Mouse (Mus musculus): ENCODE measurements around the gene Rsrc2. TPM values are rescaled to one million over a fixed set of nuclear protein-coding genes. Genes with fewer than 3 reads are reported as not detected.

Gene Rsrc2
- polyA plus RNA-seq, 1 experiment from 2014 or later, result 106 TPM

DNA sequence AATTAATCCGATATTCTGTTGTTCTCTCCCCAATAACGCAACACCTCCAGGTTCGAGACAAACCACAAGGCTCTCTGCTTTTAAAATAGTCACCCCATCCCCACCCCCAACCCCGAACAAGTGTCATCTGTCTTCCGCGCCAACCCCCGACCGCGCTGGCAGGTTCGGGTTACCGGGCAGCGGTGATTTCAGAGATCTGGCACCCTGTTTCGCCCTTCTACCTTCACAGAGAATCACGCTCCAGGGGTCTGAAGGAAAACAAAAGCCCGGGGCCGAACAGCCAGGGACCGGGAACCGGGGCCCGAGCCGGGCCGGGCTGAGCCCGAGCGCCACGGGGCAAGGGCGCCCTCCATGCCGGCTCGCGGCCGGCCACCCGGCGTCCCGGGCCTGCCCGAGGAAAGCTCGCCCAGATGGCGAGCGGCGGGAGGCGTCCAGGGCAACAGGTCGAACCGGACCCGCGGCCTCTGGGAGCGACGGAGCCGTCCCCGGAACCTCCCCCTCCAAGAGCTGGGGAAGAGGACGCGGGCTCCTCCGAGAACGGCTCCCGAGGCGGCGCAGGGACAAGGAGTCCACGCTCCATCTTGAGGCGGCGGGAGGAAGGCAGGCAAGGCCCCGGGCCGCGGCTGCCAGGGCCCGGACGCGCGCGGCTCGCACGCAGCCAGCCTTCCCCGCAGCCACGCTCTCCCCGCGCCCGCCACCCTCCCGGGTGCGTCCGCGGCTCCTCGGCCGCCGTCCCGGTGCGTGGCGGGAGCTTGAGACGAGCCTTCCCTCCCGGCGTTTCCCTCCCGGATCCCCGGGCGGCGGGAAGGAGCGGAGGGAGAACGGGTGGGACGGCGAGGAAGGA is 65.6 kb downstream of the Rsrc2 start:
- Histone ChIP-seq H3K27me3 (replicated peaks; ENCODE audit: control insufficient read depth, insufficient read depth, low read length) (no peaks in the 10 kb centered on the region), H3K9ac (ENCODE audit: low read depth, low read length) (peak overlapping the region; percentile 98), H3K27ac (replicated peaks; ENCODE audit: low read depth, low read length) (peak overlapping the region; percentile 93), H3K4me2 (ENCODE audit: low read depth, low read length) (peak overlapping the region; percentile 87), H3K9me3 (ENCODE audit: control insufficient read depth, low read length) (no peaks in the 10 kb centered on the region), H3K4me3 (ENCODE audit: low read depth, low read length) (peak overlapping the region; percentile 95), H3K4me1 (ENCODE audit: control insufficient read depth, insufficient read depth, low read length) (peaks cover 23% of the 10 kb centered on the region), H3K36me3 (ENCODE audit: control insufficient read depth, insufficient read depth, low read length) (no peaks in the 10 kb centered on the region)
- ATAC-seq (ENCODE audit: low read depth), result peak; percentile 70
- WGBS, result 3% methylated on average over 26 of the region's 92 CpGs
- peak; percentile 60 for DNase-seq (ENCODE audit: low spot score)

- H3K9me3 ChIP-seq (ENCODE audit: control insufficient read depth, low read length), result no peaks in the 10 kb centered on the region
- peak overlapping the region; percentile 87 for H3K4me2 ChIP-seq (ENCODE audit: low read depth, low read length)
- peak overlapping the region; percentile 98 for H3K9ac ChIP-seq (ENCODE audit: low read depth, low read length)
- DNase-seq (ENCODE audit: low spot score) (peak; percentile 72), ATAC-seq (ENCODE audit: low read depth) (peak; percentile 39; the same call in 1 of the 2 replicates)
- H3K4me3 ChIP-seq (ENCODE audit: low read depth, low read length), result peak overlapping the region; percentile 95
- H3K36me3 ChIP-seq (ENCODE audit: control insufficient read depth, insufficient read depth, low read length), result no peaks in the 10 kb centered on the region
- H3K4me1 ChIP-seq (ENCODE audit: control insufficient read depth, insufficient read depth, low read length), result peaks cover 23% of the 10 kb centered on the region
- peak overlapping the region; percentile 93 for H3K27ac ChIP-seq (replicated peaks; ENCODE audit: low read depth, low read length)
- no peaks in the 10 kb centered on the region for H3K27me3 ChIP-seq (replicated peaks; ENCODE audit: control insufficient read depth, insufficient read depth, low read length)
- 3% methylated on average over 6 of the region's 6 CpGs for WGBS
Observed at GRCm38 (mm10) chr5:123683043-123683376, 66.2 kb downstream of the Rsrc2 start.

DNA sequence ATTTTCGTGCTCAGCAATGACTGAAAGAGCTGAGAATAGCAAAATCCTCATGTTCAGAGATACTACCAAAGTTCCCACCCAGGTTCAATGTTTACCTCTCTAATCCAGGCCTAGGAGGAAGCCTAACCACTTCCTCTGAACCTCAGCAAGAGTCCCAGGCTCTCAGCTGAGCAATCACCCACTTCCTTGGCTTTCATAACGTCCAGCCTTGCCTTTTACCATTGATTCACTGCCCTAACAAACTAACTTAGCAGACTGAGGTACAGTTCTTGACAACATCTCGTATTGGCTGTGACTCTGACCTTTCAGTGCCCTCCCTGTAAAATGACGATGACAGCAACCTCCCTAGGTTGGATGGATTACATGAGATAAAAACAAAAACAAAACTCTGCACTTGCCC is 66.8 kb downstream of the Rsrc2 start:
- H3K4me1 ChIP-seq (ENCODE audit: control insufficient read depth, insufficient read depth, low read length), result peaks cover 23% of the 10 kb centered on the region
- peak overlapping the region; percentile 87 for H3K4me2 ChIP-seq (ENCODE audit: low read depth, low read length)
- peak overlapping the region; percentile 95 for H3K4me3 ChIP-seq (ENCODE audit: low read depth, low read length)
- DNase-seq (ENCODE audit: low spot score) (no peak), ATAC-seq (ENCODE audit: low read depth) (no peak)
- H3K9me3 ChIP-seq (ENCODE audit: control insufficient read depth, low read length), result no peaks in the 10 kb centered on the region
- H3K27ac ChIP-seq (replicated peaks; ENCODE audit: low read depth, low read length), result no peak overlapping the region; the same call in 1 of the 2 replicates
- WGBS, result 36% methylated on average over 4 of the region's 4 CpGs
- no peaks in the 10 kb centered on the region for H3K36me3 ChIP-seq (ENCODE audit: control insufficient read depth, insufficient read depth, low read length)
- H3K27me3 ChIP-seq (replicated peaks; ENCODE audit: control insufficient read depth, insufficient read depth, low read length), result no peaks in the 10 kb centered on the region
- 0 out of 2 replicates have a peak overlapping the region, but pooled peaks have one; percentile 17 for H3K9ac ChIP-seq (ENCODE audit: low read depth, low read length)

GRCm38 (mm10) chr5:123679546-123680263 is 69.5 kb downstream of the Rsrc2 start:
- no peak overlapping the region; the same call in 1 of the 2 replicates for H3K27ac ChIP-seq (replicated peaks; ENCODE audit: low read depth, low read length)
- no peak overlapping the region for H3K4me3 ChIP-seq (ENCODE audit: low read depth, low read length)
- DNase-seq (ENCODE audit: low spot score) (peak; percentile 70), ATAC-seq (ENCODE audit: low read depth) (no peak)
- H3K36me3 ChIP-seq (ENCODE audit: control insufficient read depth, insufficient read depth, low read length), result no peaks in the 10 kb centered on the region
- no peaks in the 10 kb centered on the region for H3K27me3 ChIP-seq (replicated peaks; ENCODE audit: control insufficient read depth, insufficient read depth, low read length)
- peaks cover 20% of the 10 kb centered on the region for H3K4me1 ChIP-seq (ENCODE audit: control insufficient read depth, insufficient read depth, low read length)
- H3K4me2 ChIP-seq (ENCODE audit: low read depth, low read length), result no peak overlapping the region
- WGBS, result 28% methylated on average over 5 of the region's 5 CpGs
- H3K9me3 ChIP-seq (ENCODE audit: control insufficient read depth, low read length), result no peaks in the 10 kb centered on the region
- H3K9ac ChIP-seq (ENCODE audit: low read depth, low read length), result no peak overlapping the region

GRCm38 (mm10) chr5:123679106-123679505 is 70.1 kb downstream of the Rsrc2 start:
- H3K27ac ChIP-seq (replicated peaks; ENCODE audit: low read depth, low read length), result no peak overlapping the region
- no peak for DNase-seq (ENCODE audit: low spot score)

More at GRCm38 (mm10) chr5:123679106-123679505, 70.1 kb downstream of the Rsrc2 start:
- no peak for ATAC-seq (ENCODE audit: low read depth)
- Histone ChIP-seq H3K27me3 (replicated peaks; ENCODE audit: control insufficient read depth, insufficient read depth, low read length) (no peaks in the 10 kb centered on the region), H3K9me3 (ENCODE audit: control insufficient read depth, low read length) (no peaks in the 10 kb centered on the region), H3K4me1 (ENCODE audit: control insufficient read depth, insufficient read depth, low read length) (peaks cover 20% of the 10 kb centered on the region), H3K4me3 (ENCODE audit: low read depth, low read length) (no peak overlapping the region), H3K9ac (ENCODE audit: low read depth, low read length) (no peak overlapping the region), H3K4me2 (ENCODE audit: low read depth, low read length) (no peak overlapping the region), H3K36me3 (ENCODE audit: control insufficient read depth, insufficient read depth, low read length) (no peaks in the 10 kb centered on the region)
- WGBS, result 72% methylated on average over 3 of the region's 3 CpGs

Other genes starting within 250 kb of the Rsrc2 start
- 0.45 and 0.86 TPM in 2 replicates for gene B3gnt4, start 239.0 kb downstream of the Rsrc2 start, polyA plus RNA-seq (2014; fragmentation: Nextera tagmentation; extraction: Ambion mirVana)
- gene Diablo, start 225.2 kb downstream of the Rsrc2 start, polyA plus RNA-seq (2014; fragmentation: Nextera tagmentation; extraction: Ambion mirVana), result 106 and 118 TPM in 2 replicates
- gene Gm49027, start 223.9 kb downstream of the Rsrc2 start, polyA plus RNA-seq (2014; fragmentation: Nextera tagmentation; extraction: Ambion mirVana), result 4.5 and 6.0 TPM in 2 replicates
- gene Vps33a, start 176.4 kb downstream of the Rsrc2 start, polyA plus RNA-seq (2014; fragmentation: Nextera tagmentation; extraction: Ambion mirVana), result 23.8 and 30.2 TPM in 2 replicates
- gene Clip1, start 64.8 kb downstream of the Rsrc2 start, polyA plus RNA-seq (2014; fragmentation: Nextera tagmentation; extraction: Ambion mirVana), result 31.1 and 33.4 TPM in 2 replicates
- 64.8 and 68.3 TPM in 2 replicates for gene Zcchc8, start 28.3 kb downstream of the Rsrc2 start, polyA plus RNA-seq (2014; fragmentation: Nextera tagmentation; extraction: Ambion mirVana)
- gene Kntc1, start 302 bp upstream of the Rsrc2 start, polyA plus RNA-seq (2014; fragmentation: Nextera tagmentation; extraction: Ambion mirVana), result 24.1 and 26.0 TPM in 2 replicates
- gene Hcar2, start 116.1 kb upstream of the Rsrc2 start, polyA plus RNA-seq (2014; fragmentation: Nextera tagmentation; extraction: Ambion mirVana), result 1.6 and 1.8 TPM in 2 replicates
- gene Hcar1, start 130.6 kb upstream of the Rsrc2 start, polyA plus RNA-seq (2014; fragmentation: Nextera tagmentation; extraction: Ambion mirVana), result 1.2 and 2.3 TPM in 2 replicates
- gene Denr, start 157.8 kb upstream of the Rsrc2 start, polyA plus RNA-seq (2014; fragmentation: Nextera tagmentation; extraction: Ambion mirVana), result 107 and 109 TPM in 2 replicates
- gene Gm43518, start 178.0 kb upstream of the Rsrc2 start, polyA plus RNA-seq (2014; fragmentation: Nextera tagmentation; extraction: Ambion mirVana), result 0.67 and 0.68 TPM in 2 replicates
- 4.6 and 6.4 TPM in 2 replicates for gene Ccdc62, start 181.3 kb upstream of the Rsrc2 start, polyA plus RNA-seq (2014; fragmentation: Nextera tagmentation; extraction: Ambion mirVana)
- 7.5 and 8.4 TPM in 2 replicates for gene Hip1r, start 224.2 kb upstream of the Rsrc2 start, polyA plus RNA-seq (2014; fragmentation: Nextera tagmentation; extraction: Ambion mirVana)